Mouse (Mus musculus) megakaryocyte, embryonic 14.5 days (primary cell): ENCODE measurements around the gene C2cd4b.

ENCODE experiments used
- FLI1 ChIP-seq: IDR thresholded peaks from 2 replicates; pipeline ENCODE4 v1.6.1; 2012; ENCODE audit warnings: low read length, inconsistent platforms, mixed read lengths
- GATA1 ChIP-seq: IDR thresholded peaks from 3 replicates; pipeline ENCODE4 v1.6.1; 2012; ENCODE audit warnings: mixed read lengths, low read length, inconsistent platforms, borderline replicate concordance

- TF ChIP-seq FLI1 (no peak), GATA1 (no peak)
Observed at GRCm38 (mm10) chr9:67802241-67802640, 43.0 kb downstream of the C2cd4b start.
